Mouse (Mus musculus) urinary bladder, postnatal 10 days (tissue): ENCODE data around the gene Klhdc1.

Experiments
- DNase-seq: peaks from one replicate; pipeline ENCODE4 v3.0.0; 2022; ENCODE audit warnings: low spot score

The Klhdc1 gene

DNA sequence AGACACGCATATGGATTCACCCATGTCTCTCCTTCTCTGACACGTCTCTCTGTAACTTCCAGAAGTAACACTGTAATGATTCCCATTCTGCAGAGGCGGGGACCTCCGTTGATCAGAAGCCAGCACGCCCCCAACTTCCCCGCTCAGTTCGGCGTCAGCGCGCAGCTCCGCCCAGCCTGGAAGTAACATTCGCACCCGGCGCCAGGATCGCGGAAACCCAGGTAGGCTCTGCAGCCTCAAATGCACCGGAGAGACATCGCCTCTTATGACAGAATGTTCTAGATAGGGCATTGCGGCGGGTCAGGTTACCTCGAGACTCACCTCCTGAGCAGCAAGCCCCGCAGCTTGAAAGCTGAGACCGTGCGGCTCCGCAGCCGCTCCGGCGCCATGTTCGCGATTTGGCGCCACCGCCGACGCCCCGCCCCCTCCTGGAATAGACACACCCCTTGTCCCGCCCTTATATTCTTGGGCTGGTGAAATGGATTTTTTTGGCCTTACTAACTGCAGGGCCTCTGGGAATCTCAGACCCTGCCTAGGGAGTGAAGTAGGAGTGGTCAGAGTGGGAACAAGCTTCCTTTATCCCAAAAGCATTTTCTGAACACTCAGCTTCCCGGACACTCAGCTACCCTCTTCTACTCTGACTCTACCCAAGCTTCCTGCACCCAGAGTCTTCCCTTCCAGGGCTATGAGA is 13.1 kb upstream of the Klhdc1 start, which contains the start of gene Pole2:
Gene Pole2, minus strand, starts transcription at position 420 of the 691 bp plus-strand sequence.
- DNase-seq: peak; percentile 59

DNA sequence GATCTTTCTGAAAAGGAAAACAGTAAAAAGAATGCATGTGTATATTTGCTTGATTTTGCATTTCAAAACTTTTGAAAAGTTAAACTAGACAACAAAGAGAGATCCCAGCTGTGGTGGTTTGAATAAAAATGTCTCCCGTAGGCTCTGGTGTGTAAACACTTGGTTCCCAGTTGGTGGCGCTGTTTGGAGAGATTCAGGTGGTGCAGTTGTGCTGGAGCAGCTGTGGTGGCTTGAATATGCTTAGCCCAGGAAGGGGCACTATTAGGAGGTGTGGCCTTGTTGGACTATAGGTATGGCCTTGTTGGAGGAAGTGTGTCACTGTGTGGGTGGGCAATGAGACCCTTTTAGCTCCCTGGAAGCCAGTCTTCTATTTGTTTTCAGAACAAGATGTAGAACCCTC is 11.7 kb upstream of the Klhdc1 start:
- DNase-seq: no peak

DNA sequence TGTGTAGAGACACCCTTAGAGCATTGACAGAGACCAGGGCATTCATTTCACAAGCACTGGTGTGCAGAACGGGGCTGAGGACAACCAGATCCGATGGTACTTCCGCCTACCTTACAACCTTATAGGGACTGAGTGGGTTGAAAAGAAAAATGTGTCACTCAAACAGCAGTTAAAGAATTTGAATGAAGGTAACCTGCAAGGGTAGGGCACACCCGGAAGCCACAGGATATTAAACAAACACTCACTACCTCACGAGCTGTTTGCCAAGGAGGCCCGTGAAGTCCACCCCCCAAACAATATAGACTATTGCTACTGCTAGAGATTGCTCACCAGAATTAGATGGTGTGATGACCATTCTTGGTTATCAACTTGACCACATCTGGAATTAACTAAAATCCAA is 5.2 kb upstream of the Klhdc1 start:
- DNase-seq: no peak

DNA sequence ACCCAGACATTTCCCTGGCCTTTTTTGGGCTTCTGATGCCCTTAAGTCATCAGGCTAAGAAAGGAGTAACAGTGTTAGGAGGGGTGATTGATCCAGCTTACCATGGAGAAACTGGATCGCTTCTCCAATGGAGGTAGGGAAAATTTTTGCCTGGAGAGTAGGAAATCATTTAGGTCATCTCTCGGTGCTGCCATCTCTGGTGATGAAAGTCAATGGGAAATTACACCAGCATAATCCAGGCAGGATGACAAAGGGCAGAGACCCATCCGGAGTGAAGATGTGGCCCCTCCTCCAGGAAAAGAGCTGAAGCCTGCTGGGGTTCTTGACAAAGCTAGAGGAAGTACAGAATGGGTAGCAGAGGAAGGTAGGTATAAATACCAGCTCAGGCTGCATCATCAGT is 2.7 kb upstream of the Klhdc1 start:
- DNase-seq: no peak

DNA sequence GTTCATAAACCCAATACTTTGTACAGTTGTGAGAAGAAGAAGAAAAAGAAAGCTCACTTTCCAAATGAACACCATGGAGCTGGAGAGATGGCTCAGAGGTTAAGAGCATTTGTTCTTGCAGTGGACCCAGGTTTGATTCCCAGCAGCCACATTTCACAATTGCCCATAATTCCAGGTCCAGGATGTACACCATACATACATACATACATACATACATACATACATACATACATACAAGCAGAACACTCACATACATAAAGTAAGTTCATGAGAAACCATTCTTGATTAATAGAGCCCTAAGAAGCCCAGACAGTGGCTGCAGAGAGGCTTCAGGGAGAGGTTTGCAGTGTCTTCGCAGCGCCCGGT is 412 bp downstream of the Klhdc1 start:
- DNase-seq: no peak

DNA sequence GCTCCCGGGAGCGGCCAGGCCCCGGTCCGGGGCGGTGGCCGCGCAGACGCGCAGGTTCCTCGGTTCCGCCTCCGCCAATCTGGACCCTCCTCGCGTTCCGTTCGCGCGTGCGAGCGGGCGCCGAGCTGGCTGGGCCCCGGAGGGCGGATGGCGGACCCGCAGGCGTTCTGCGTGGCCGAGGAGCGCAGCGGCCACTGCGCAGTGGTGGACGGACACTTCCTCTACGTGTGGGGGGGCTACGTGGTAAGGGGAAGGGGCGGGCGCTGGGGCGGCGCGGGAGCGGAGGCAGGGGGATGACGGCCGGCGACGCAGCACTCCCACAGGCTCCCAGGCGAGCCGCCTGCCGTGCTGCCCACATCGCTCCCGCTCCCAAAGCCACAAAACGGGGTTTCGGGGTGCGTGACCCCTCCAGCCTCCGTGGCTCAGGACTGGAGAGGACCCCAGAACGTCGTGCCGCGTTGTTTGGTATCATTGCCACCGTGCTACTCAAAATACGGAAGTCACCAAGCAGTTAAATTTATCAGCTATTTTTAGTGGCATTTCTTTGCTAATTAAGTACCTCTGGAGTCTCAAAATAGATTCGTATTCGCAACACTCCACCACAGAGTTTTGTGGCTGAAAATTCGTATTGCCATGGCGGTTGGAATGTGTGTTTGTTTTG is 925 bp downstream of the Klhdc1 start:
- peak; percentile 27 for DNase-seq

DNA sequence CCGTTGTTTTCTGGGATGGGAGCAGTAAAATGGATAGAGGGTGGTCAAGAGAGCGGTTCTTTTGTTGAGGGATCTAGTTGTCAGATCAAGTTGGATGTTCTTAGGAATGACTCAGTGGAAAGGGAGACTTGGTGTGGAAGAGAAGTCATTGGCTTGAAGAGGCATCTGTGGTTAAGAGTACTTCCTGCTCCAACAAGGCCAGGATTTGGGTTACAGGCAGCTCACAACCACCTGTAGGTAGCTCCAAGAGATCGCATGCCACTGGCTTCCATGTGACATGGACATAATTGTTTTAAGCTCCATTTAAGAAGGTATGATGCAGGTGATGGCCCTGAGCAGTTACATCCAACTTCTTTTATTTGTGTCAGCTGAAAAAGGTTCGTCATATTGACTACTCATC is 8.8 kb downstream of the Klhdc1 start:
- DNase-seq: no peak

DNA sequence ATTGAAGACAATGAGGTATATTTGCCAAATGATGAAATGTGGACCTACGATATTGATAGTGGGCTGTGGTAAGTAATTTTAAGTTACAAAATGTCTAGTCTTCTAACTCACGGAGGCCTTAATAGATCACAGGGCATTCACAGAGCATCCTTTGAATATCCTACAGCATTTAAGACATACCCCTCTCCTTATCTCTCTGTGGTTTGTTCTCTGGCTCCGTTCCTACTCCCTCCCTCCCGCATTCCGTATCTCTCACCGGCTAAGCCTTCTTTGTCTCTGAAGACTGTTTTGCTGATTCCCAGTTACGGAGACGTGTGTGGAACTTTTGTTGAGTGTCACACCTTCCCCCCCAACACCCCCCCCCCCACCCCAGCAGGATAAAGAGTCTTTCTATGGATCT is 9.8 kb downstream of the Klhdc1 start:
- no peak for DNase-seq

DNA sequence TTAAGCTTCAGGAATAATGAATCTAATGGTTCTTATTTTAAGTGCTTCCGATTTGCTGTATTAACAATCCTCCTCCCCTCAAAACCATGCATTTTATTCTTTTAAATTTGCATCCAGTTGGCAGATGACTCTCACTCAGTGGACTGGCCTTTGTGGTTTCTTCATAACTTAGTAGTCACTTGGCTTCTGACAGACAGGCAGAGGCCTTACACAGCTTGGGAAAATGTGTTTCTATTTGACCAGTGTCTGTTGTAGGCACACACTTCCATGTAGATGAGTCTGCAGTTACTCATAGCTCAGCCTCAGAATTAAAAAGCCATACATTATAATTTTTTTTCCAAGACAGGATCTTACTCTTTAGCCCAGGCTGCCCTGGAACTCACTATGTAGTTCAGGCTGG is 12.8 kb downstream of the Klhdc1 start:
- no peak for DNase-seq

DNA sequence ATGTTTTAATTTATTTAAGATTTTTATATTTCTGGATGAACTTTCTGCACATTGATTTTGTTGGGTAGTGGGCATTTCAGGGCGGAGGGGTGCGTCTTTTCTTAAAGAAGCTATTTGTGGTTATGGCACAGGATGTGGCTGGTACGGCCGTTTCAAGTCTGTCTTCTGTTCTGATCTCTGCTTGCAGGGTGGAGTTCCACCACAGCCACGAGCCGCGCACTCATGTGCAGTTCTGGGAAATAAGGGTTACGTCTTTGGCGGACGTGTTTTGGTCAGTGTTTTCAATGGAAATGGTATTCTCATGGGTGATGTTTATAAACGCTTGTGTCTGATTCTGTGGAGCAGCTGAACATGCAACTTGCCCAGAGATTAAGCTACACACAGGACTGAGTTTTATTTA is 16.9 kb downstream of the Klhdc1 start:
- DNase-seq: no peak

DNA sequence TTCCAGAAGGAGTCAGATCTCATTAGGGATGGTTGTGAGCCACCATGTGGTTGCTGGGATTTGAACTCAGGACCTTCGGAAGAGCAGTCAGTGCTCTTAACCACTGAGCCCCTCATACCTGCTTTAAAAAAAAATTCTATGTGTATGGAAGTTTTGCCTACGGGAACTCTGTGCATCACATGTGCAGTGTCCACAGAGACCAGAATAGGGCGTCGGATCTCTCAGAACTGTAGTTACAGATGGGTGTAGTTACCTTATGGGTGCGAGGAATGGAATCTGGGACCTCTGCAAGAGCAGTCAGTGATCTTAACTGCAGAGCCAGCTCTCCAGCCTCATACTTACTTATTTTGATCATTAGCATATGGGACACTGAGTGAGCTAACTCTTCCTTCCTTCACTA is 21.3 kb downstream of the Klhdc1 start:
- no peak for DNase-seq

DNA sequence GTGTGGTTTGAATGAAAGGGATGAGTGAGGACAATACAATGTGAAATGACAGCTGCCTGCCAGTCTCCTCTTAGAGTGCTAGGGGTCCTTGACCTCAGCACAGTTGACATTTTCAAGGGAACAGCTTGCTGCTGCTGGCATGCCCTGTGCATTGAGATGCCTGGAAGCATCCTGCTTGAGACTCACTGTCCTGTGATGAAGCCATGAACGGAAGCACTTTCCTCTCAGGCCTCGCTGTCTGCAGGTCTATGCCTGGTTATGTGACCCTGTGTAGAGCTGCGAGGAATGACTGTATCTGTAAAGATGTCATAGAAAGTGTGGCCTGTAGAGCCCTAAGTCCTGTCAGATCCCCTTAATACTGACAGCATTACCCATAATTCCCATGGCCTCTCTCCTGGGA is 24.1 kb downstream of the Klhdc1 start:
- DNase-seq: no peak

DNA sequence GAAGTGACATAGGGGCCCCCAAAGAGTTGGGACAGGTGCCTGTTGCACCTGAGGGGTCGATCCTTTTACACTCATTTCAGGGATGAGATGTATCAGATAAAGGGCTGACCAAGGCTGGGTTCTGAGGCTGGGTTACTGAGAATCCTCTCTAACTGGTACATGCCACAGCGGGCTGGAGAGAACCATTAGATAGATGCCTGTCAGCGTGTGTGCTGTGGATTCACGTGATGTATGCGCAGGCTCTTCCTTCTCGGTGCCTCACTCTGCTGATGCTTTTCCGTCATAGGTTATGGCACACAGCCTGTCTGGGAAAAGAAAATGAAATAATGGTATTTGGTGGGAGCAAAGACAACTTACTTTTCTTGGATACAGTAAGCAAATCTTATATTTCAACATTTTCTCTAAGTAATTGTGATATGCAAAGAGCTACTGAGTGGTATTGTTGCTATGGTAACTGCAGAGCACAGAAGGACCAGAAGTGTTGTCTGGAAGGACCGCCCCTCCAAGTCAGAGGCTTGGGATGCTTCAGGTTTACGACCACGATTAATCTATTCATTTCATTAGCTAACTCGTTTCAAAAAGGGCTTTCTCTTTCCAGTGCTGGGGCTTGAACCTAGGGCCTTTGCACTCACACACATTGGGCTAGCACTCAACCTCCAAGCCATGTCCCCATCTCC is 27.1 kb downstream of the Klhdc1 start:
- no peak for DNase-seq

DNA sequence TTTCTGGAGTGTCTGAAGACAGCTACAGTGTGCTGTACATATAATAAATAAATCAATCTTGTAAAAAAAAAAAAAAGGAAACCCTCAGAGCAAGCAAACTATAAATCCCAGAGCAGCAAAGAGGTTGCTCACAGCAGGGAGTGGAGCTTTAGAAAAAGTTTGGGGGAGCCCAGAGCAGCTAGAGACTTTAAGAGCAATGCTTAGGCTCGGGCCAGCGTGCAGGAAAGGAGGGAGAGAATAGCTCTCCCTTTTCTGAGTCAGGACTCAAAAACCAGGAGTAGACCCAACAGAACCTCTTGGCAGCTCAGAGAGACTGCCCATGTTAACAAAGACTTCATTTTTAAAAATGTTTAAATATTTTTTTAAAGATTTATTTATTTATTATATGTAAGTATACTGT is 28.0 kb downstream of the Klhdc1 start:
- DNase-seq: no peak

DNA sequence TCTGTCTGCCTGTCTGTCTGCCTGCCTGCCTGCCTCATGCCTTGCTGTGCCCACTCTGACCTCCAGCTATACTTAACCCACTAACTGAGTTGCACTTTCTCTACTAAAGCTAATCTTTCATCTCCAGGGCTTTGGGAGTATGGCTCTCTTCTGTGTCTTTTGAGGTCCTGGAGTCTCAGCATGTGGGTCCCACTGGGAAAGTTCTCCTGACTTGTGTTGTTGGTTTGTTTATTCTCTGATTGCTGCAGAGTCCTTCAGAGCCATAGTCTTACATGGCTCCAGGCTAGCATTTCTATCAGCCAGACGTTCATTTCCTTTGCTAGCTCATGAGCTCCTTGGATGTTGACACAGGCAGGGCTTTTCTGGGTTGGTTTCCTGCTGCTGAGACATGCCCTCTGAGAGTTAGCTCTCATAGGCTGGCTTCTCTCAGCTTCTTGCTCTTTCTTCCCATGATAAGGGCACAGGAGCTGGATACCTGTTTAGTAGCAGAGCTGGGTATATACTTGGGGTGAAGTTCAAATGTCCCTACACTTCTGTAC is 39.0 kb downstream of the Klhdc1 start:
- DNase-seq: no peak

DNA sequence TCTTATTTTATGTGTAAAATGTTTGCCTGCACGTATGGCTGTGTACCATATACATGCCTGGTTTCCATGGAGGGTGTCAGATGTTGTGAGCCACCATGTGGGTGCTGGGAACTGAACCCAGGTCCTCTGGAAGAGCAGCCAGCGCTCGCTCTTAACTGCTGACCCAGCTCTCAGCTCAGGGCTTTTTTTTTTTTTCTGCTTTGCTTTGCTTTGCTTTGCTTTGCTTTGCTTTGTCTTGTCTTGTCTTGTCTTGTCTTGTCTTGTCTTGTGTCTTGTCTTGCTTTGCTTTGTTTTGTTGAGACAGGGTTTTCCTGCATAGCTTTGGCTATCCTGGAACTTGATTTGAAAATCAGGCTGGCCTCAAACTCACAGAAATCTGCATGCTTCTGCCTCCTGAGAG is 39.9 kb downstream of the Klhdc1 start:
- DNase-seq: no peak

DNA sequence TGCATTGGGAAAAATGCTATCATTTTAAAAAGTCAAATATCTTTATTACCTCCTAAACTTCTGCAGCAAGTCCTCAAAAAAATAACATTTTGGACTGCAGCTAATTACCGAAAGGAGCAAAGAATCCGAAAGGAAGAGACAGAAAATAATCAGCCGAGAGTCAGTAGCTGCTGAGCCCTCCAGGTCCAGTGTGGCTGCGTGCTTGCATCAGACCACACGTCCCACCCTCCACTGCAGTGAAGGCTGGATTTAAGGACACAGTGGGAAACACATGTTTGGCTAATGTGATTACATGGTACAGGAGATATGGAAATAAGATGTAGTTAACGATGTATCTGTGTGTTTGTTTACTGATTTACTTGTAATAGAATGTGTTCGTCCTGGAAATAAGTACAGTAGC is 42.2 kb downstream of the Klhdc1 start:
- DNase-seq: no peak

DNA sequence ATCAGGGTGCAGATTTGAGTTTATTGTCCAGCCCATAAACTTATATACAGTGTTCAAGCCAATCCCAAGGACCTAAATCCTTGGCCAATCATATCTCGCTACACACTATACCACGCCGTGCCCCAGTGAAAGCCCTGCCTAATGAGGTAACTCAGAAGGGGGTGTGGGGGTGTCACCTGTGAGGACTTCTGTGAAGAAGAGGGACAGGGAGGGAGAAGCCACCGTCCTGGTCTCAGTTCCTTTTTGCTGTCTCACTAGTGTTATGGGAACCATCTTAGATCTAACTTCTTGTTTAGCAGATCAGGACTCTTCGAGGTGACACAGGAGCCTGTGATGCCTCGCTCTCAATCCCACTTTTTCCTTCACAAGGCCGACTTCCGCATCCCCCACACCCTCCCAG is 46.6 kb downstream of the Klhdc1 start:
- no peak for DNase-seq

DNA sequence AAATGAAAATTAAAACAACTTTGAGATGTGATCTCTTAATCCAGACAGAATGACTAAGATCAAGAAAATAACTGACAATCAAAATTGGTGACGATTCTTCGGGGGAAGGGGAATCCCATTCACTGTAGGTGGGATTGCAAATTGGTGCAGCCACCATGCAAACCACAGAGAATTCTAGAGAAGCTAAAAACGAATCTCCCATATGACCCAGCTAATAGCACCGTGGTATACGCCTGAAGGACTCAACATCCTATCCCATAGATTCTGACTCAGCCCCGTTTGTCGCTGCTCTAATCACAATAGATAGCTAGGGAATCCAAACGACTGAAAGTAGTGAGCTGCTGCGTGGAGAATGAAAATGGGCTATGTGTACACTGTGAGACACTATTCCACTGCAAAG is 47.7 kb downstream of the Klhdc1 start:
- DNase-seq: no peak

DNA sequence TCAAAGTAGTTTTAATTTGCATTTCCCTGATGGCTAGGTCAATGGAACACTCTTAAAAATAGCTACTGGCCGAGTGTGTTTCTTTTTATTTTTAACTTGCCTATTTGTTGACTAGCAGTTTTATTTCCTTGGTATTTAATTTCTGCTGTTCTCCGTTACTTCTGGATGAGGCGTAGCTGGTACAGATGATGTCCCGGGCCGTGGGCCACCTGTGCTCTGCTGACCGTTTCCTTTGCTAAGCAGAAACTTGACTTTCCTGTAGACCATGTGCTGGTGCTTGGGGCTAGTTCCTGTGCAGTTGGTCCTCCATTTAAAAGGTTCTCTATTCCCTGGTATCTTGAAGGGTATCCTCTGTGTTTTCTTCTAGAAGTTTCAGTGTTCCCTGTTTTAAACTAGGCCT is 51.4 kb downstream of the Klhdc1 start:
- DNase-seq: no peak

DNA sequence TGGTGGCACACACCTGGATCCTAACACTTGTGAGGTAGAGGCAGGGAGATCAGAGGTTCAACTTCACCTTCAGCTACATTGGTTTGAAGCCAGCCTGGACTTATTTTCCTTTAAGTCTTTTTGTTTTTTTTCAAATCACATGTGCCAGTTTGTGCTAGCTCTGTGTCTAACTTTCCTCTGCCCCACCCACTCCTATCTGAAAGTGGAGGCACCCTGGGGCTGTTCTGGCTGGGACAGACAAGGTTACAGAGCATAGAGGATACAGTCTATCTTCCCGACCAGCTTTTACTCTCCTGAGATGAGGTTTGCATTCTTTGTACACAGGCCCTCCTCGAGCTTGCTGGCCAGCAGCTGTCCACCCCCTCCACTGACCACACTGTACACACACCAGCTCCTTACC is 52.8 kb downstream of the Klhdc1 start:
- DNase-seq: no peak

DNA sequence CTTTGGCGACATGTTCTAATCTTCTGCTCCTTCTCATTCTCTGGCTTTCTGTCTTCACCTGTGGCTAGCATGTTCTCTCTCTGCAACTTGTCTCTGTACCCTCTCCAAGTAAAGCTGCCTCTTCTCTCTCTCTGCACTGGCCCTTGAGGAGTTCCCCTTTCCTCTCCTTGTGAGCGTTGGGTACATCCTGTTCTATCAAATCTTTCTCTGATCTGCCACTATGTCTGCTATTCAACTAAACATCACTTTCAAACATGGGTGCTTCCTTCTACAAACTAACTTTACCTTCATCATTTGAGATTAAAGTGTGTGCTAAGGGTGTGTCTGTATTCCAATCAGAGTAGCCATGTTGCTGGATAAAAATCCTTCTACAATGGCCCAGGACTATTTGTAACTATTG is 54.0 kb downstream of the Klhdc1 start:
- no peak for DNase-seq

DNA sequence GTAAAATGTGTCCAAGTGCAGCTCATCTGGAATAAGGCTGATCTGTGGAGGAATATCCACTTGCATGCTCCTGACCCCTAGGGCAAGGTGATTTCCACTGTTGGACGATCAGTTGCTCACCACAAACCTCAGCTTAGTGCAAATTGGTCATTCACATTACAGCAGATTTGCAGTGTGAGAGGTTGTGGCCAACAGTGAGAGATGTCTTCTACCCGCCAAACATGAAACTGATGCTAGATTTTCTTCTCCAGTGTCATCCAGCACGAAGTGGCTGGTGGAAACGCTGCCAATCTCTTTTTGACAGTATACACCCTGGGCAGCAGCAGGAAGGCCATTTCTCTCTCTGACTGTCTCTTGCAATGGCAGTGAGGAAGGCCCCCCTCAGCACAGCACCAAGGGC is 54.7 kb downstream of the Klhdc1 start:
- DNase-seq: no peak
